Mouse (Mus musculus) brain, embryonic 14.5 days (tissue): Measurements from ENCODE around the gene Abhd12.

ENCODE experiments used
- CTCF ChIP-seq: fragments of 200-500 bp; IDR thresholded peaks from 2 replicates; pipeline ENCODE4 v1.5.1; 2012; ENCODE audit warnings: inconsistent platforms, mild to moderate bottlenecking, moderate library complexity, borderline replicate concordance; ENCODE audit not compliant: insufficient read depth, insufficient read length; ENCODE audit errors: extremely low read depth
- POLR2A ChIP-seq: fragments of 200-500 bp; IDR thresholded peaks from 2 replicates; pipeline ENCODE4 v1.6.1; 2012; ENCODE audit warnings: mild to moderate bottlenecking, inconsistent platforms, borderline replicate concordance; ENCODE audit not compliant: poor library complexity, insufficient read depth, insufficient read length, severe bottlenecking; ENCODE audit errors: extremely low read depth

- no peak for TF ChIP-seq CTCF
- no peak for TF ChIP-seq POLR2A
Observed at GRCm38 (mm10) chr2:150830011-150830410, 74.5 kb downstream of the Abhd12 start.
